1 mouse cellular context compared by ENCODE assay signal in genomic region chr6:85431274-85431841, GRCm38 (mm10).
TF ChIP-seq lines count a peak whose summit lies in the region.

No protein-coding gene starts in this region.

TF ChIP-seq in MEL, 35 proteins besides CTCF, POLR2A, EP300 and RAD21 (continued from another document):
- TF ChIP-seq USF1 (IDR thresholded peaks at IDR 0.05; ENCODE audit: low read depth, low read length) (no peak), ZKSCAN1 (IDR thresholded peaks at IDR 0.05; ENCODE audit: low read depth, low read length) (no peak), TCF12 (IDR thresholded peaks at IDR 0.05; ENCODE audit: low read depth, low read length) (no peak), JUND (IDR thresholded peaks at IDR 0.05; ENCODE audit: low read depth, low read length) (no peak)
TF ChIP-seq in MEL: peak in this region for 0.
